ENCODE assay signal across 1 mouse cellular context in genomic region chr11:97698741-97699611, GRCm38 (mm10).
A peak's percentile ranks its signal among the peaks of the same experiment; 100 is the strongest.
TF ChIP-seq lines count a peak whose summit lies in the region.

No protein-coding gene starts in this region.

TF ChIP-seq in MEL, 35 proteins besides CTCF, POLR2A, EP300 and RAD21:
- TF ChIP-seq NELFE (IDR thresholded peaks at IDR 0.05; ENCODE audit: low read depth, low read length) (no peak), USF2 (IDR thresholded peaks at IDR 0.05; ENCODE audit: borderline replicate concordance in 1 of 2, insufficient read depth in 1 of 2, low read depth in 1 of 2, low read length in 2 of 2) (no peak), UBTF (IDR thresholded peaks at IDR 0.05; ENCODE audit: borderline replicate concordance, insufficient read depth, low read depth, low read length) (peak; percentile 73; the same call in 1 of the 2 replicates), GATA1 (IDR thresholded peaks at IDR 0.05; ENCODE audit: low read depth, low read length) (no peak), MXI1 (IDR thresholded peaks at IDR 0.05; ENCODE audit: low read depth, low read length) (peak; percentile 71), ELF1 (IDR thresholded peaks at IDR 0.05; ENCODE audit: low read depth, low read length) (no peak), MYB (IDR thresholded peaks at IDR 0.05; ENCODE audit: low read depth, low read length) (no peak), MAFK (IDR thresholded peaks at IDR 0.05; ENCODE audit: borderline replicate concordance, low read depth, low read length) (no peak), HCFC1 (IDR thresholded peaks at IDR 0.05; ENCODE audit: low read depth, low read length) (no peak), KAT2A (conservative IDR thresholded peaks at IDR 0.05; ENCODE audit: low read depth, low read length) (no peak), TCF12 (IDR thresholded peaks at IDR 0.05; ENCODE audit: low read depth, low read length) (no peak), E2F4 (IDR thresholded peaks at IDR 0.05; ENCODE audit: borderline replicate concordance, low read depth, low read length) (no peak), ETS1 (IDR thresholded peaks at IDR 0.05; ENCODE audit: low read depth, low read length) (0 out of 2 replicates have a peak, but pooled peaks have one; percentile 20), POLR2AphosphoS2 (IDR thresholded peaks at IDR 0.05; ENCODE audit: low read length) (no peak), ZNF384 (IDR thresholded peaks at IDR 0.05; ENCODE audit: low read depth, low read length) (0 out of 2 replicates have a peak, but pooled peaks have one; percentile 25), MYC (IDR thresholded peaks at IDR 0.05; ENCODE audit: low read depth, low read length) (no peak), SMC3 (IDR thresholded peaks at IDR 0.05; ENCODE audit: low read depth, low read length) (no peak), ZC3H11A (IDR thresholded peaks at IDR 0.05; ENCODE audit: low read depth, low read length) (no peak), POLR2AphosphoS5 (IDR thresholded peaks at IDR 0.05; ENCODE audit: borderline replicate concordance, low read depth, low read length) (no peak), TAL1 (IDR thresholded peaks at IDR 0.05; ENCODE audit: low read length) (no peak), CHD1 (IDR thresholded peaks at IDR 0.05; ENCODE audit: low read depth, low read length) (no peak; the same call in 1 of the 2 replicates), ZKSCAN1 (IDR thresholded peaks at IDR 0.05; ENCODE audit: low read depth, low read length) (no peak), NRF1 (IDR thresholded peaks at IDR 0.05; ENCODE audit: insufficient read depth, low read depth, low read length, poor library complexity, severe bottlenecking) (no peak), BHLHE40 (IDR thresholded peaks at IDR 0.05; ENCODE audit: borderline replicate concordance, low read depth, low read length) (no peak), MAX (IDR thresholded peaks at IDR 0.05; ENCODE audit: low read length) (no peak), MAZ (IDR thresholded peaks at IDR 0.05; ENCODE audit: low read depth, low read length) (peak; percentile 12), TBP (IDR thresholded peaks at IDR 0.05; ENCODE audit: low read depth, low read length) (no peak), USF1 (IDR thresholded peaks at IDR 0.05; ENCODE audit: low read depth, low read length) (no peak), SIN3A (IDR thresholded peaks at IDR 0.05; ENCODE audit: low read length) (no peak; the same call in 1 of the 2 replicates), CHD2 (IDR thresholded peaks at IDR 0.05; ENCODE audit: low read length) (no peak), MEF2A (IDR thresholded peaks at IDR 0.05; ENCODE audit: extremely low read depth, insufficient replicate concordance, low read depth, low read length, poor library complexity, severe bottlenecking) (no peak), GABPA (IDR thresholded peaks at IDR 0.05; ENCODE audit: low read depth, low read length) (no peak), JUND (IDR thresholded peaks at IDR 0.05; ENCODE audit: low read depth, low read length) (no peak), RCOR1 (IDR thresholded peaks at IDR 0.05; ENCODE audit: low read depth, low read length) (no peak), ZMIZ1 (IDR thresholded peaks at IDR 0.05; ENCODE audit: low read depth, low read length) (0 out of 2 replicates have a peak, but pooled peaks have one; percentile 13)
TF ChIP-seq in MEL: peak in this region for 6.
